Mouse (Mus musculus) mouse embryonic stem cell (cell line): ENCODE data around the gene 2010111I01Rik.
"Not testable (repeated sequence)": the region's sequence is repeated elsewhere in the genome, so short reads cannot be mapped to it uniquely, and the experiment has no call there.

Experiments used
- in situ Hi-C, 2 experiments: fragments of 300-500 bp; cut with MboI; formaldehyde crosslinking; loops; 1 replicate in 1 of 2; 3 replicates in 1 of 2; pipeline ENCODE4 v1.14.3; 2019 to 2020; ENCODE audit warnings: low sequenced_read_pairs in 2 of 2, low pct_unique_long_range_greater_than_20kb in 1 of 2, mixed read lengths in 1 of 2; ENCODE audit not compliant: unreplicated experiment in 1 of 2

2010111I01Rik gene

DNA sequence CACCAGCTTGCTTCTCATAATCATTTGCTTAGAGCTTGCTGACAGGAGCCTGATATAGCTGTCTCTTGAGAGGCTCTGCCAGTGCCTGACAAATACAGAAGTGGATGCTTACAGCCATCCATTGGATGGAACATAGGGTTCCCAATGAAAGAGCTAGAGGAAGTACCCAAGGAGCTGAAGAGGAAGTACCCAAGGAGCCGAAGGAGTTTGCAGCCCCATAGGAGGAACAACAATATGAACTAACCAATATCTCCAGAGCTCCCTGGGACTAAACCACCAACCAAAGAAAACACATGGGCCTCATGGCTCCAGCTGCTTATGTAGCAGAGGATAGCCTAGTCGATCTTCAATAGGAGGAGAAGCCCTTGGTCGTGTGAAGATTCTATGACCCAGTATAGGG is 42.8 kb downstream of the 2010111I01Rik start:
- in situ Hi-C loops, result not testable (repeated sequence)

DNA sequence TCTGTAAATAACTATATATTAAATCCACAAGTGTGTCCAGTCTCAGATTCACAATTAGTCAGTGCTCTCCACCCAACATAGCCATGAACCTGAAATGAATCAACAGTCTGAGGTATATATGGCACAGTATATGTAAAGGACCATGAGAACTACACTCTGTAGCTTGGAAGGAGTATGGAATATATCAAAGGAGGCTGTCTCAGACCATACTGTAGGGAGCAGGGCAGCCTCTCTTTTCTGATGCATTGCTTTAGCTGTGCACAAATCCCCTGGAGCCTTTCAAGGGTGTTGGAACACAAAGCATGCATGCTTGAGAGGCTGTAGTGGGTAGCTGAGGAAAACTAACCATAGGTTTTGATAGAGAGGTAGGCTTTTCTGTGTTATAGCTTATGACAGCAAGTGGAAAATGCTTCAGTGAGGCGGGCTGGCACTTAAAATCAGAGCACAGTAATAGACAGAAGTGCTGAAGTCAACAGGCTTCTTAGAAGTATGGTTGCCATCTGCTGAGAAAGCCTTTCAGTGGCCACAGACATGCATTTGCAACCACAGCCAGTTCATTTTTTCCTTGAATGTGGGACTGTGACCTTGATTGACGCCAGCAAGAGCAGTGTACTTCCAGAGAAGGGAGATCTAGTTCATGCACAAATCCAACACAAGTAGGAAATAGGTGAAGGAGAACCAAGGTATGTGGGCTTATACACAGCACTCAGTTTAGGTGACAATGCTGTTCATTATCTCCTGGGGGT is 45.8 kb downstream of the 2010111I01Rik start:
- in situ Hi-C loops, result no loop called here

DNA sequence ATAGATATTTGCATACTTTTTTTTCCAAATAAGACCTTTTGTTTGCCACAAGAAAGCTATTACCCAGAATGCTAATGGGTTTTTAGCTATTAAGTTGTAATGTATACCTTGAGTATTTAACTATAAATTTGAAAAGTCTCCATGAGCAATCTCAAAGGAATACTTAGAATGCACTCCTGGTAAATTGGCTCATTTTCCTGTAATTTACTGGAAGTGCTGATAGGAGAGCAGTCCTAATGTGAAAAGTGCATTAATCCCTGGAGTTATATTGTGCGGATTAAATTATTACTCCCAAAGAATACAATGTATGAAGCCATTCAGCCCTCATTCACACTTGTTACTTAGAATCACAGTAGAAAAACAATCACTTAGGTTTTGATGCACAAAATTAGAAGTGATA is 49.7 kb downstream of the 2010111I01Rik start:
- in situ Hi-C loops, result no loop called here

DNA sequence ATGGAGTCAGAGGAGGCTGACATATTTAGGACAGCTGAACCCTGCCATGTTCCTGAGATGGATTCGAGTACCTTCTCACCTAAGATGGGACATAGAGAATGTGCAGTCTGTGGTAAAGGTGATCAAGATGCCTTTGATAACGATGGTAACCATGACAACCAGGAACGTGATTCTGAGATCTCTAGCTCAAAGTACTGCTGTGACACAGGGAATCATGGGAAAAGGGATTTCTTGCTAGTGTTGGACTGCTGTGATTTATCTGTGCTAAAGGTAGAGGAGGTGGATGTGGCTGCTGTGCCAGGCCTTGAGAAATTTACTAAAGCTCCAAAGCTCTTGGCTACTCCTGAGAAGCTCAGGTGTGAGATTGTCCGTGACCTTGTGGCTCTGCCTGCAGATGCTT is 50.7 kb downstream of the 2010111I01Rik start:
- in situ Hi-C loops, result no loop called here

DNA sequence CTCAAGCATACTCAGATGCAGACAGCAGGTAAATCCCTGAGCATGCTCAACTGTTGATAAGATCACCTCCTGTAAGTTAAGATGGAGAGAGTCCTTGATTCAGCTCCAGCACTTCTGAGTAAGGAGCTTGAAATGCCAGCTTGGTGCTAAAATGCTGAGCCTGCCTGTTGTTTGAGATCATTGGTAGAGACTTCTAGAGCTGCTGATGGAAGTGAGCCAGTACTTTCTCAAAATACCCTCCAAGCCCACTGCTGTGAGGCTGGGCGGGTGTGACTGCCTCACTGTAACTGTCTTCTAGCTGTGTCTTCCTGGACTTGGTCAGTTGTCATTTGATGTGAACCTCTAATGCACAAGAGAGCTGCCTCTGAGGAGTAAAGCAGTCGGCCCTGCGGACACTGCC is 51.4 kb downstream of the 2010111I01Rik start:
- in situ Hi-C loops, result no loop called here

DNA sequence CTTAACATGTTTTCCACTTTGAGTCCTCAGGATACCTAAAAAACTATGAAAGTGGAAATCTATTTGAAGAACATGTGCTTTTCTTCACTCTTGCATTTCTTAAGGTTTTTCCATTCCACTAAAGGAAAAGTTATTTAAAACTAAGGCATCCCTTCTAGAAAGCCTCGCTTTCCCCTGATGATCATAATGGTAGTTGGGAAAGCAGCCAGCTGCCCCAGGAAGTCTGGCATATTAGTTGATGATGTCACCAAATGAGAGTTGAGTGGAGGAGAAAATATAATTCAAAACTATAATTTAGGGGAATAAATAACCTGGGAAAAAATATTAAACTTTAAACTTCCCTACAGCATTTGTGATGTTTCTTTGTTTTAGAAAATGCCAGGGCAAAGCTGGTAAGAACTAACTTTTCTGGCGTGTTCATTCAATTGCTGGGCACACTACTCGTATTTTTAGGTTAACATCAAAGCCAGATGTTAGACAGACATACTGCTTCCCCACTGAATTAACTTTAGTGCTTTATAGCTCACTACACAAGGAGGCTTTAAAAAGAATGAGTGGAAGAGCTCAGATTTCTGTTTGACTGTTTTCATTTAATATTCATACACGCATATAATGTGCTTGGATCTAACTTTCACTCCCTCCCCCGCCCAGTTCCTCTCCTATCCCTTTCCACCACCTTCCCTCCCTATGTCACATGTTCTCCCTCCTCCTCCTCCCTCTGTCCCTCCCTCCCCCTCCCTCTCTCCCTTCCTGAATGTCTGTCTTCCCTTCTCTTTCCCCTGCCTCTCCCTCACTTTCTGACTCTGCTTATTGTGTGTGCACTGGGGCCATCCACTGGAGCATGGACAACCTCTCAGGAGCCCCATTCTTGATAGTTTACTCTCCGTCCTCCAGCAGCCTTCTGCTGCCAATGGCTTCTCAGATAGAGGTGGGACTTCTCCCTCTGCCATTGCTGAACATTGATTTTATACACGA is 58.8 kb downstream of the 2010111I01Rik start:
- in situ Hi-C loops, result no loop called here

DNA sequence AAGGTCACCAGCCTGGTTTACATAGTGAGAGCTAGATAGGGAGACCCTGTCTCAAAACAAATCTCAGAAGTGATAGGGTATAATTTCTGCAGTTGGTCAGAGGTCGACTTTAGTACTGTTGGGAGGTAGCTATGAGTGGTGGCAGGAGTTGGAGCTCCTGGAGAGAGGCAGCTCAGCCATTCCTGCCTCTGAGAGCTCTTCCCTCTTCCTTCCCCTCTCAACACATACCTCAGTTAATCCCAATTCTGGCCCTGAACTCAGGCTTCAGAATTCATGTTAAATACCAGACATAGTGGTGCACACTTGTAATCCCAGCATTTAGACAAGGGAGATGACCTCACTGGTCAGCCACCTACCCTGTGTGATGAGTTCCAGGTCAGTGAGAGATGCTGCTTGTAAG is 65.3 kb downstream of the 2010111I01Rik start:
- in situ Hi-C loops, result loop anchor here in 1 of 2 experiments (25.0 kb wide), 1 partner anchor 307 kb away; no protein-coding TSS in a partner anchor

DNA sequence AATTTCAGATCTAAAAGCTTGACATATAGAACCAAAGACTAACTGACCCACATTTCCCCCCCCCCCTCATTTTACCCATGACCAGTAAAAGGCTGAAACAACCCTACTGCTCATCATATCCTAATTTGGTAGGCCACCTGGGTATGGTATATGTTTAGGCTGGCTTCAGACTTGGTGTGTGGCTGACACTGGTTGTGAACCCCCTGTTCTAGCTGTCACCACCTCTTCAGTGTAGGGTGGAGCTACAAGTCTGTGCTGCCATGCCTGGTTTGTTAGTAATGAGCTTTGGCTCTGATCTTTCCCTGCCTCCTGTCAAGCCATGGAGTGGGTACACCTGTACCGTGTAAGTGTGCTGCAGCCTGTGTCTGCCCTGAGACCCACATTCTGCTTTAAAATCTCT is 66.6 kb downstream of the 2010111I01Rik start:
- in situ Hi-C loops, result loop anchor here in 1 of 2 experiments (25.0 kb wide), 1 partner anchor 306 kb away; no protein-coding TSS in a partner anchor

DNA sequence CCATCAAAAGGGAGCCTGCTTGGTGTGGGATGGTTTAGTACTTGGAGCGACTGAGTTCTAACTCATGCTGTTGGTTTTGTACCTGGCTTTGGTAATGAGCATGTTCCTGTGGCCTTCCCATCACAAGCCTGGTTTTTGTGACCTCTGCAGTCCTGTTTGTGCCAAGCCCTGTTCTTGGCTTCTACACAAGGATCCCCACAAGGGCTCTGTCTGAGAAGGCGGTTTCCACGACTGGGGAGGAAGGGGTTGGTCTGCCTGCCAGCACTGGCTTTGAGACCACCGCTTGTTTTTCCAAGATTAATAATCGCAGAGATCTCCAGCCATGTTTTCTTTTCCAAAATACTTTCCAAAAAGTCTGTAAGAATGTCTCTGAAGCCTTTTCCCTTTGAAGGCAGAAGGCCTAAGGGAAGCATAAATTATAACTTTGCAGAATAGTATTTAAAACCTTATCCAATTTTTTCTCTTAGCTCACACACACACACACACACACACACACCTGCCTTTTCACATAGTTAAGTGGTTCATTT is 67.7 kb downstream of the 2010111I01Rik start:
- in situ Hi-C loops, result loop anchor here in 1 of 2 experiments (25.0 kb wide), 1 partner anchor 305 kb away; no protein-coding TSS in a partner anchor

DNA sequence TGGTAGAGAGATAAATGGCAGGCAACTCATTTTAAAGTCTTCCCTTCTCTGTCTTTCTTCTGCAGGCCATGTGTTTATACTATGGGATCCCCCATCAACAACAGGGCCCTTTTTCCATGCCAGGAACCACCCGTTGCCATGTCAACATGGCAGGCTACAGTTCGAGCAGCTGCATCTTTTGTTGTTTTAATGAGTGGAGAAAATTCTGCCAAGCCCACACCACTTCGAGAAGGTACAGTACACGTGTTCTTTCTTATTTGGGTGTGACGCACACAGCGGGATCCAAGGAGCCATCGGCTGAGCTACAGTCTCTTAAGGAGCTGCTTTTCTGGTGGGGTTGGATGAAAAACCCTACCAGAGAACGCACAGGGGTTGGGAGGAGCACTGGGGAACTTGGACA is 68.3 kb downstream of the 2010111I01Rik start:
- in situ Hi-C loops, result loop anchor here in 1 of 2 experiments (25.0 kb wide), 1 partner anchor 304 kb away; no protein-coding TSS in a partner anchor

DNA sequence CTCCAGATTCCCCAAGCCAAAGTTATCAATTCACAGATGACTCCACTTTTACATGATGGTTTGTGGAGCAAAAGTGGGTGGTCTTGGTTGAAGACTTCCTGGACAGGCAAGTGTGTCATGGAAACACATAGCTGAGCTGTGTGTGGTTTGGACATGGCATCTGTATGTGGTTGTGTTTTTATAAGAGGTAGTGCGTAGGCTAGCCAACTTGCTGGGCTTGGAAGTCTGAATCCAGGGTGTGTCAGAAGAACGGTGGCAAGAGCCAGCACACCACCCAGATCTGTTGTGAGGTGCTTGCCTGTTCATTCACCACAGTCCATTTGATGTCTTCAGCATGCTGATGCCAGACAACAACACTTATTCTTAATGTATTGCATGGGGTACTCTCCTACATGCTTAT is 68.7 kb downstream of the 2010111I01Rik start:
- in situ Hi-C loops, result loop anchor here in 1 of 2 experiments (25.0 kb wide), 1 partner anchor 304 kb away; no protein-coding TSS in a partner anchor

DNA sequence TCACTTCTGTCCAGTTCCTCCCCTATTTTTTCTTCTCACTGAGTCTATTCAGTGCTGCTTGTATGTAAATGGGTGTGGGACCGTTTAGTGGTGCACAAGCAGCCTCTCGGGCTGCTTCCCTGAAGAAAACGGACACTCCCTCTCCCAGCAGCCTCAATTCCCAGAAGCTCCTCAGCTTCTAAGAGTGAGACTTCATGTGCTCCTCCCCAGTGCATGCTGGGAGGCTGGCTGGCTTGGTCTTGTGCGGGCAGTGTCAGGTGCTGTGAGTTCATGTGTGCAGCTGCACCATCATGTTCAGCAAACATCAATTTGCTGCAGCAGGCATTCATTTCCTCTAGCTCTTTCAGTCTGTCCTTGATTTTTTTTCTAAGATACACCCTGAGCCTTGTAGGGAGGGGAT is 70.0 kb downstream of the 2010111I01Rik start:
- in situ Hi-C loops, result loop anchor here in 1 of 2 experiments (25.0 kb wide), 1 partner anchor 303 kb away; no protein-coding TSS in a partner anchor

DNA sequence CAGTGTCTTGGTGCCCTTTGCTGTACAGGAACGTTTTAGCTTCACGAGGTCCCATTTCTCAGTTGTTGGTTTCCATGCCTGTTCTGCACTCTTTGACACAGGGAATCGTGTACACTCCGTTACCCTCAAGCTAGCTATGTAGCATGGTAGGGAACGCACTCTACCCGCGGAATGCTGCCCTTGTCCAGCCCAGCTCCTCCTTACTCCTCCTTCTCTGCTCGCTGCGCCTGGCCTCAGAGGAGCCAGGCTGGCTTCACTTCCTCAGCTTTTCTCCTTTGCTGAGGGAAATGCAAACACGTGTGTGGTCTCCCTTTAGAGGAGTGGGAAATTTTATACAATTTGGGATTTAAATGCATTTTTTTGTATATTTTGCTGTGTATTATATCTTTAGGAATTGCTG is 73.2 kb downstream of the 2010111I01Rik start:
- in situ Hi-C loops, result loop anchor here in 1 of 2 experiments (25.0 kb wide), 1 partner anchor 299 kb away; no protein-coding TSS in a partner anchor

DNA sequence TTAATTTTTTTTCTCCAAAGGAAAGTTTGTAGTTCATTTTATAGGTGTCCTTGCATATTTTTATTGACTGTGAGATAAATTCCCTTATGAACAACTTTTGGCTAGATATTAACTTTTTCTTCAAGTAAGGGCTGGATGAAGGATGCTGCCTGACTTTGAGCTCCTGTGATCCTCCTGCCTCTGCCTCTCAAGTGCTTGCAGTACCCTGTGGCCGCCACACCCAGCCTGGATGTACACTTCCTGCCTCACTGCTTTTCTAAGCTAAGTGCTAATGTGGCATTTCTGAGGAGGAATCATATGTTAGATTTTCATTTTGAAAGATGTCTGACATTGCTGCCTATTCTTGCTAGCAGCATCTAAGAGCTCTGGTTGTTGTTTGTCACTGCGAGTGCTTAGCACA is 73.7 kb downstream of the 2010111I01Rik start:
- in situ Hi-C loops, result loop anchor here in 1 of 2 experiments (25.0 kb wide), 1 partner anchor 299 kb away; no protein-coding TSS in a partner anchor

DNA sequence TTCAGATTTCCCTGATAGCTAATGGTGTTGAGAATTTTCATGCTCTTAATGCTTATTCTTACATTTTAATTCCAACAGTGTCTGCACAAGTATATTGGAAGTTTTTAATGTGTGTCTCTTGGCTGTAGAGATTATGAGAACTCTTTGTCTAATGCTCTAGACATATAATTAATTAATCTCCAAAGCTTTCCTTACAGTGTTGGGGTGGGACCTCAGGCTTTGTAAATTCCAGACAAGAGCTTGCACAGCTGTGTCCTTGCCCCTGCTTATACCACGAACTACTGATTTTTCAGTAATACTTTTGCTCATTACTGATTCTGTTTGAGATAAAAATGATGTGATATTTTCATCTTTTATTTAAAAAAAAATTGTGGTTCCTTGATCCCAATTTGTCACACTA is 74.2 kb downstream of the 2010111I01Rik start:
- in situ Hi-C loops, result loop anchor here in 1 of 2 experiments (25.0 kb wide), 1 partner anchor 298 kb away; no protein-coding TSS in a partner anchor

DNA sequence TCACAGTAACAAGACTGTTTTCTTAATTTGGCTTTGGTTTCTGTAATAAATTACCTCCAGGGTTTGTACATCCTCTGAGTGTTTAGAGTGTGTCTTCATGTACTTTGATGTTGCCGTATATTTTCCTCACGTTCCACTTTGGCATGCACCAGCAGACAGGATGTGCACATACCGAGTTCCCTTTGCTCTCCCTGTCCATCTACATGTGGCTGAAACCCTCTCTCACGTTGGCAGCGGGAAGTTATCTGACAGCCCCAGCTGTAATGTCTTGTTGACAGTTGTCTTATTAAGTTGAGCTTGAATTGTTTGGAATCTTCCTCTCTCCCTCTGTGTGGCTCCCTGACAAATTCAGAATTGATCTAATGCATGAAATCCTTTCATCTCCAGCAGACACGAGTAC is 74.6 kb downstream of the 2010111I01Rik start:
- in situ Hi-C loops, result loop anchor here in 1 of 2 experiments (25.0 kb wide), 1 partner anchor 298 kb away; no protein-coding TSS in a partner anchor

DNA sequence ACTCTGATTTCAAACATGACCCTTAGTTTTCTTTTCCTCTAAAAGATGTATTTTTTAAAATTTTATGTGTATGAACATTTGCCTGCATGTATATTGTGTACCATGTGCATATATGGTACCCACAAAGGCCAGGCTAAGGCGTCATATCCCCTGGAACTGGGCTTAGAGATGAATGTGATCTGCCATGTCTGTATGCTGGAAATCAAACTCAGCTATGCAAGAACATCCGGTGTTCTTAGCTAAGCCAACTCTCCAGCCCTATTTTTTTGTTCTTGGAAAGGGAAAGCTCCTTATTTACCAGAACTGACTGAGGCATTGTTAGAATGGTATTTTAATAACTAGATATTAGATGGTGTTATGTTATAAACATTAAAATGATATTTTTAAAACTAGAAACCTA is 75.2 kb downstream of the 2010111I01Rik start:
- in situ Hi-C loops, result loop anchor here in 1 of 2 experiments (25.0 kb wide), 1 partner anchor 297 kb away; no protein-coding TSS in a partner anchor

DNA sequence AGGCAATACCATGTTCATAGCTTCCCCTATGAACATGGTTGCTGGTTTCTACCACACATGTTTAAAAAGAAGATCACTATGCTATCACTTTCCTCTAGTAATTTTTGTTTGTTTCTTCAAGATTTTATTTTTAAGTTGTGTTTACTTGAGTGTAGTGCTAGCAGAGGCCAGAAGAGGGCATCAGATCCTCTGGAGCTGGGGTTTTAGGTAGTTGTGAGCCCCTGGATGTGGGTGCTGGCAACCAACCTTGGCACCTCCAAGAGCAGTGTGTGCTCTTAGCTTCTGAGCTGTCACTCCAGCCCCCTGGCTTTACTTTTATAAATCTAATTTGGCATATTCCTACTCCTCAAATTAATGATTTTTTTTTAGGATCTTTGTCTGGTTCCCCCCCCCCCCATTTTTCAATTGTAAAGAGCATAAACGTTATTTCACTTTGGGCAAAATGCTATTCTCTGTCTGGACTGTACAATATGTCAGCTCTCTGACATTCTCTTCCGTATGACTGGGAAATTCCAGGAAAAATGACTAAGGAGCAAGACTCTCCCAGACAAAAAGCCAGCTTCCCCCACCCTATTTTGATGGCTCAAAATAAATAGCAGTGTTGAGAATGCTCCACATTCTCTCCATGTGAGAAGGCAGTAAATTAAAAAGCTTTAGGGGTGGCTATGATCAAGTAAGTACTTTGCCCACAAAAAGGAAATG is 81.0 kb downstream of the 2010111I01Rik start:
- in situ Hi-C loops, result loop anchor here (5.0 to 25.0 kb wide), 2 partner anchors 277 to 292 kb away; no protein-coding TSS in a partner anchor
